Comparison of ENCODE assay signal across 8 mouse cellular contexts in genomic region chr6:56923726-56924707, GRCm38 (mm10). TPM values are rescaled to one million over a fixed set of nuclear protein-coding genes. Genes with fewer than 3 reads are reported as not detected.
A peak's percentile ranks its signal among the peaks of the same experiment; 100 is the strongest.
DNase-seq lines count a peak whose midpoint lies in the region; ATAC-seq and TF ChIP-seq lines count a peak whose summit lies in the region.

Gene Nt5c3 (minus strand): TSS chr6:56923932.
Gene Vmn1r4 (plus strand): TSS chr6:56924015.

- H3K9me3 ChIP-seq in kidney, embryonic 14.5 days (ENCODE audit: control insufficient read depth, low read length): no peaks in the 10 kb centered on the region
- H3K9me3 ChIP-seq in limb, embryonic 15.5 days: no peaks in the 10 kb centered on the region

- H3K4me2 ChIP-seq in kidney, embryonic 14.5 days (replicated peaks; ENCODE audit: low read depth, low read length): peak within 1 kb of the TSS; percentile 55
- peak within 1 kb of the TSS; percentile 60 for H3K4me2 ChIP-seq in limb, embryonic 15.5 days

- H3K27ac ChIP-seq in bone marrow macrophage, adult 2 months (ENCODE audit: insufficient read depth, low read depth, low read length): peak within 1 kb of the TSS; percentile 88
- H3K27ac ChIP-seq in embryonic fibroblast, embryonic 13.5 days (ENCODE audit: insufficient read depth, low read length): peak within 1 kb of the TSS; percentile 87
- H3K27ac ChIP-seq in kidney, embryonic 14.5 days (ENCODE audit: low read depth, low read length): peak within 1 kb of the TSS; percentile 53
- H3K27ac ChIP-seq in limb, embryonic 15.5 days: peak within 1 kb of the TSS; percentile 95

- WGBS in kidney, embryonic 14.5 days: 3% methylated on average over 64 of the region's 64 CpGs
- 3% methylated on average over 64 of the region's 64 CpGs for WGBS in limb, embryonic 15.5 days

- no peaks in the 10 kb centered on the region for H3K27me3 ChIP-seq in kidney, embryonic 14.5 days (ENCODE audit: control insufficient read depth, insufficient read depth, low read length)
- H3K27me3 ChIP-seq in limb, embryonic 15.5 days: no peaks in the 10 kb centered on the region

- H3K4me3 ChIP-seq in bone marrow macrophage, adult 2 months (ENCODE audit: insufficient read depth, low read length): peak within 1 kb of the TSS; percentile 92
- H3K4me3 ChIP-seq in embryonic fibroblast, embryonic 13.5 days (ENCODE audit: insufficient read depth, low read length): peak within 1 kb of the TSS; percentile 82
- H3K4me3 ChIP-seq in kidney, embryonic 14.5 days (ENCODE audit: low read length): peak within 1 kb of the TSS; percentile 73
- peak within 1 kb of the TSS; percentile 72 for H3K4me3 ChIP-seq in limb, embryonic 15.5 days

- peak; percentile 98 for DNase-seq in A20 (ENCODE audit: low read depth, low spot score)
- peak; percentile 93 to 98 for DNase-seq in heart, adult 9 months (ENCODE audit: low spot score in 2 of 2)
- DNase-seq in monocyte, adult 2 months (ENCODE audit: low read depth in 1 of 2, low spot score in 2 of 2): peak; percentile 73 to 84
- DNase-seq in spleen, postnatal 36 days (ENCODE audit: low spot score in 2 of 2): peak; percentile 91 to 95

- no peak for TF ChIP-seq POLR2A in bone marrow macrophage, adult 2 months (IDR thresholded peaks at IDR 0.05; ENCODE audit: borderline replicate concordance, low read depth, low read length)
- TF ChIP-seq POLR2A in embryonic fibroblast, embryonic 13.5 days (IDR thresholded peaks at IDR 0.05; ENCODE audit: low read depth, low read length): peak; percentile 80

- peak within 1 kb of the TSS; percentile 77 for H3K9ac ChIP-seq in kidney, embryonic 14.5 days (ENCODE audit: low read depth, low read length)
- peak within 1 kb of the TSS; percentile 71 for H3K9ac ChIP-seq in limb, embryonic 15.5 days

- H3K36me3 ChIP-seq in kidney, embryonic 14.5 days (ENCODE audit: control insufficient read depth, insufficient read depth, low read length): no peaks in the 10 kb centered on the region
- H3K36me3 ChIP-seq in limb, embryonic 15.5 days: no peaks in the 10 kb centered on the region

- no peak for TF ChIP-seq CTCF in bone marrow macrophage, adult 2 months (IDR thresholded peaks at IDR 0.05; ENCODE audit: low read depth, low read length)
- TF ChIP-seq CTCF in embryonic fibroblast, embryonic 13.5 days (IDR thresholded peaks at IDR 0.05; ENCODE audit: borderline replicate concordance, insufficient read depth, low read length): no peak

- H3K4me1 ChIP-seq in bone marrow macrophage, adult 2 months (ENCODE audit: control insufficient read depth, insufficient read depth, low read length): peaks cover 6% of the 10 kb centered on the region
- H3K4me1 ChIP-seq in embryonic fibroblast, embryonic 13.5 days (ENCODE audit: control insufficient read depth, insufficient read depth, low read length): no peaks in the 10 kb centered on the region
- H3K4me1 ChIP-seq in kidney, embryonic 14.5 days (ENCODE audit: control insufficient read depth, insufficient read depth, low read length): peaks cover 15% of the 10 kb centered on the region
- H3K4me1 ChIP-seq in limb, embryonic 15.5 days: 0 out of 2 replicates have a peak, but pooled peaks cover 4% of the 10 kb centered on the region

- peak; percentile 97 for ATAC-seq in kidney, embryonic 14.5 days (ENCODE audit: low FRiP score, low TSS enrichment)
- ATAC-seq in limb, embryonic 15.5 days (ENCODE audit: insufficient number of reproducible peaks, low FRiP score, low TSS enrichment, low read depth): peak; percentile 98

RNA-seq across cellular contexts. Expression of gene Nt5c3, which starts in this region (rescaled TPM):
- 29.9 and 30.8 TPM in 2 replicates for polyA plus RNA-seq in bone marrow macrophage, adult 2 months (2012; ENCODE audit: insufficient read depth, insufficient read length, missing spikeins)
- 17.3 and 27.0 TPM in 2 replicates for polyA plus RNA-seq in embryonic fibroblast, embryonic 13.5 days (2011; ENCODE audit: insufficient read length, low read depth, missing spikeins)
- 59.3 and 61.7 TPM in 2 replicates for polyA plus RNA-seq in kidney, embryonic 14.5 days (2014; fragmentation: Nextera tagmentation; extraction: Ambion mirVana)
- 55.6 and 61.5 TPM in 2 replicates for polyA plus RNA-seq in limb, embryonic 15.5 days (2015; fragmentation: Nextera tagmentation; extraction: Ambion mirVana)

RNA-seq across cellular contexts. Expression of gene Vmn1r4, which starts in this region (rescaled TPM):
- not detected in 2 replicates for polyA plus RNA-seq in bone marrow macrophage, adult 2 months (2012; ENCODE audit: insufficient read depth, insufficient read length, missing spikeins)
- not detected in 2 replicates for polyA plus RNA-seq in embryonic fibroblast, embryonic 13.5 days (2011; ENCODE audit: insufficient read length, low read depth, missing spikeins)
- 0.19 and 0.24 TPM in 2 replicates for polyA plus RNA-seq in kidney, embryonic 14.5 days (2014; fragmentation: Nextera tagmentation; extraction: Ambion mirVana)
- polyA plus RNA-seq in limb, embryonic 15.5 days (2015; fragmentation: Nextera tagmentation; extraction: Ambion mirVana): 0.22 and 0.28 TPM in 2 replicates

Comparison
In these comparisons a context has a peak if more than half of its experiments do, and no peak if none do; other contexts are left out.
1. Peak in every context shown above with its lines: DNase-seq, ATAC-seq, H3K4me3 ChIP-seq and H3K27ac ChIP-seq.